Mouse (Mus musculus): ENCODE results near the gene Gm20806. TPM values are rescaled to one million over a fixed set of nuclear protein-coding genes. Genes with fewer than 3 reads are reported as not detected.
"Not testable (repeated sequence)": the region's sequence is repeated elsewhere in the genome, so short reads cannot be mapped to it uniquely, and the experiment has no call there.

The Gm20806 gene
- not detected in 2 replicates for polyA plus RNA-seq (2015; fragmentation: Nextera tagmentation; extraction: Ambion mirVana)

DNA sequence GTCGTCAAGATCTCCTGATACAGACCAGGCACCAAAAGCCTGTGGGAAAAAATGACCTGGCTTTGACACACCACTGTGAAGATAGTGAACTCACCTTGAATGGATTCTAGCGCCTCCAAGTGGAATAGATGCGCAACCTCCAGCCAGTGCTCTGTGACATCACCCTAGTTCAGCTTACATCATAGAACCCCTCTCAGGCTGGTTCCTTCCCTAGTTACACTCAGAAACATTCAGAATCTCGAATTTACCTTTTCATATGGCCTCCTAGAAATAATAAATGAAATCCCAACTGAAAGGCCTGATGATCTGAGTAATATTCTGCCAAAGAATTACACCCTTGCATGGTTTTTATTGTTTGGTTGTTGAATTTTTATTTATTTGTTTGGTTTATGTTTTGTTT lies at the start of gene Gm20806:
Gene Gm20806, minus strand, starts transcription at position 101 of the 400 bp plus-strand sequence.
- not testable (repeated sequence) for H3K9ac ChIP-seq; ATAC-seq (ENCODE audit: low read depth); H3K4me3 ChIP-seq (replicated peaks); H3K4me1 ChIP-seq (replicated peaks); H3K4me2 ChIP-seq; H3K27me3 ChIP-seq; DNase-seq; H3K27ac ChIP-seq; H3K36me3 ChIP-seq; H3K9me3 ChIP-seq (replicated peaks)
- WGBS (ENCODE audit: insufficient replicate concordance), result no CpG with 5 or more reads among the region's 4 CpGs

Measured in liver, embryonic 13.5 days (tissue).